Mouse (Mus musculus) liver, postnatal 0 days (tissue): ENCODE results near the gene Epn2.
A peak's percentile ranks its signal among the peaks of the same experiment; 100 is the strongest.

Source experiments
- CTCF ChIP-seq: sonication (generic); IDR thresholded peaks from 2 replicates; pipeline ENCODE4 v1.5.1; 2016; ENCODE audit warnings: antibody characterized with exemption, low read depth
- EP300 ChIP-seq: IDR thresholded peaks from 2 replicates; pipeline ENCODE4 v1.6.1; 2016; ENCODE audit warnings: antibody characterized with exemption, low read depth, mild to moderate bottlenecking

DNA sequence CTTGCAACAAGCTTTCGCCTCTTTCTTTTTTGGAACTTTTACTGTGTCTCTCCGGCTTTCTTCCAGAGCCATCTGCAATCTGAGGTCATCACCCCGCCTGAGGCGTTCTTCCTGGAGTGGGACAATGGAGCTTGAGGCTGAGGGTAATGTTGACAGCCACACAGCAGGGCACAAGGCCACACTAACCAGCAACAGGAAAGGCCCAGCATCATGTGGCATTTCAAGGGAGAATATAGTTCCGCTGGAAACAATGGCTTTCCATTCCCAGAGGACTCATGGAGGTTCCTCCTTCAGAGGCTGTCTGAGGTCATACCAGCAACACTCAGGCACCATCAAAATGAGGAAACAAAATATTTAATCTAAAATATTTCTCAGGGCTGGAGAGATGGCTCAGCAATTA lies 45.9 kb downstream of the Epn2 start:
- TF ChIP-seq CTCF (no peak), EP300 (0 out of 2 replicates have a peak, but pooled peaks have one; percentile 12)
